Mouse (Mus musculus) erythroblast, embryonic 14.5 days (primary cell): ENCODE measurements around the gene Ntrk2.

ENCODE experiments used
- GATA1 ChIP-seq: IDR thresholded peaks from 2 replicates; pipeline ENCODE4 v1.6.1; 2012; ENCODE audit warnings: low read length, inconsistent platforms, mixed read lengths
- TAL1 ChIP-seq: IDR thresholded peaks from 3 replicates; pipeline ENCODE4 v1.6.1; 2012; ENCODE audit warnings: low read length, inconsistent platforms, mixed read lengths

DNA sequence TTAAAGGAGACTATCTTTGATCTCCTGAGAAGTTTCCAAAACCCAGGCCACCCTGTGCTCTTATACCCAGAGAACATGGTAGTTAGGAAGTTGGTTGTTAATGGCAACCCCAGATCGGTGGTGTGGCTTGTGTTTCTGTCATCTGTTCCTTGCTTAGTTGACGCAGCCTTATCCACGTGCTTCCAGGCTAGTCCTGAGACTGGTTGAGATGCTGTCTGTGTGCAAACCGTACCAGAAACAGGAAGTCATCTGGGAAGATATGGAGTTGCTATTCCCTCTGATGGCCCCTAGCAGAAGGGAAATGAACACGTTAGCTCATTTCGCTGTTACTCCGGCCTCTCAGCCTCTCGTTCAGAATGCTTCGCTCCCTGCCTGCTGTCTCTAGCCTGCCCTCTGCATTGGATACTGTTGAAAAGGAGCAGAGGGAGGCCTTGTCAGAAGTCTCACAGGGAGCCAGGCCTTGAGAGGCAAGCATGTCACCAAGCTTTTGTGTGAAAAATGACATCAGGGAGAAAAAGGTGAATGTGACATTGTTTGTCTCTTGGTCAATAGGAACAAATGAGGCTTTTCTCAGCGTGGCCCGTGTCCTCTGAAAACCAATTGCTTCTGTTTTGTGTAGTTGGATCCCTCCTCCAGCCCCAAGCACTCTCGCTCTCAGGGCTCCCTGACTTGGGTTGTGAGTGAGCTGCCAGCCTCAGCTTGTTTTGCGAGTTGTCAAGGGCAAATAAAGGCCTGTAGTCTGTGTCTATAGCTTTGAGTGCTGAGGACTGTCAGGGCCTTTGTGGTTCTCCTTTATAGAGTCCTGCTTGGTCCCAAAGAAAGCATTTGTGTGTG is 285.0 kb downstream of the Ntrk2 start:
- no peak for TF ChIP-seq GATA1
- no peak for TF ChIP-seq TAL1
